ENCODE assay signal across 9 mouse cellular contexts in the genomic region with DNA sequence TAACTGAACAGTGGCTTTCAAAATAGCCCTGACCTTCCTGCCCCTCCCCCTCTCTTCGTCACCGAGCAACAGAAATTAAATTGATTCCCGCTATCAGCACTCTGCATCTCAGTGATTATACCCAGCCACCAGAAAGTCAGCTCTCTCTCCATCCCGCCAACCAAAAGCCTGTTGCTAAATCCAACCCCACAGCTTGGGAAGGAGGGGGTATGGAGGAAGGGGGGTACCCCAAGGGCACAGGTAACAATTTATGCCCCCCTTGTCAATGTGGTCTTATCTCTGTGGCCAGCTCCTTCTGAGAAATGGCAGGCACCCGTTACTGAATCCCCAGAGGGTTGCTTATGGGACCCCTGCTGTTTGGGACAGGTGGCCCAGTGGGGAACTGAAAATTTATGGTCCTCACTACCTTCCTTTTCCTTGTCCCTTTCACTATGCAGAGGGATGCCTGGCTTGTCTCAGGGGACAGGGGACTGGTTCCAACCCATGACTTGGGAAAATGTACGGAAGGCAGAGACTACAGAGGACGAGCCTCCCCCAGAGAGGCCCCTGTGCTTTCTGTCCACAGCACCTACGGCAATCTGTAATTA.
DNase-seq lines count a peak whose midpoint lies in the region; ATAC-seq and TF ChIP-seq lines count a peak whose summit lies in the region.
"Had no signal": no experiment of that assay in that cellular context is flagged by ENCODE, and none has a peak within 500 bp of the region (broad histone marks: within the 10 kb centered on the region; RNA-seq: fewer than 3 reads in every experiment).

No protein-coding gene starts in this region.

- no peak for TF ChIP-seq CTCF in gastrocnemius, adult 2 months (IDR thresholded peaks at IDR 0.05)
- no peak for TF ChIP-seq CTCF in liver, embryonic 14.5 days (IDR thresholded peaks at IDR 0.05; ENCODE audit: low read depth)

- no peaks in the 10 kb centered on the region for H3K36me3 ChIP-seq in forebrain, embryonic 15.5 days
- no peaks in the 10 kb centered on the region for H3K36me3 ChIP-seq in liver, embryonic 14.5 days (replicated peaks; ENCODE audit: control insufficient read depth, insufficient read depth, low read depth)

- H3K4me1 ChIP-seq in forebrain, embryonic 15.5 days = peaks cover 73% of the 10 kb centered on the region
- H3K4me1 ChIP-seq in liver, embryonic 14.5 days (replicated peaks; ENCODE audit: control insufficient read depth in 2 of 2, insufficient read depth in 2 of 2, low read length in 1 of 2) = peaks cover 40 to 76% of the 10 kb centered on the region in 2 experiments

- no peak for ATAC-seq in forebrain, embryonic 15.5 days (replicated peaks)
- no peak; the same call in 1 of the 2 replicates for ATAC-seq in liver, embryonic 14.5 days (ENCODE audit: insufficient read depth)

- H3K27ac ChIP-seq in gastrocnemius, adult 2 months = peak overlapping the region; percentile 86
- H3K27ac ChIP-seq in forebrain, embryonic 15.5 days (replicated peaks) = 0 out of 2 replicates have a peak overlapping the region, but pooled peaks have one; percentile 8
- peak overlapping the region; percentile 22; the same call in 1 of the 2 replicates for H3K27ac ChIP-seq in liver, embryonic 14.5 days

- no peak for DNase-seq in gastrocnemius, adult 2 months
- DNase-seq in gastrocnemius, postnatal 10 days = no peak
- DNase-seq in A20 (ENCODE audit: low read depth, low spot score) = peak; percentile 83
- no peak for DNase-seq in liver, embryonic 14.5 days (ENCODE audit: low read depth in 3 of 3, low spot score in 3 of 3)
- no peak for DNase-seq in Muller cell, postnatal 12 days (ENCODE audit: inconsistent ontology term)
- DNase-seq in lung, postnatal 14 days = no peak
- DNase-seq in urinary bladder, postnatal 36 days (ENCODE audit: low spot score in 2 of 2) = no peak
- DNase-seq: cerebellum, postnatal 10 days had no signal

- no peaks in the 10 kb centered on the region for H3K27me3 ChIP-seq in forebrain, embryonic 15.5 days
- no peaks in the 10 kb centered on the region for H3K27me3 ChIP-seq in liver, embryonic 14.5 days (ENCODE audit: control insufficient read depth, insufficient read depth, low read length)

- no peaks in the 10 kb centered on the region for H3K9me3 ChIP-seq in forebrain, embryonic 15.5 days
- no peaks in the 10 kb centered on the region for H3K9me3 ChIP-seq in liver, embryonic 14.5 days (ENCODE audit: control insufficient read depth, low read length)

- TF ChIP-seq EP300 in liver, embryonic 14.5 days (IDR thresholded peaks at IDR 0.05; ENCODE audit: low read depth) = no peak

- WGBS in forebrain, embryonic 15.5 days = 45% methylated on average over 8 of the region's 8 CpGs
- 17% methylated on average over 8 of the region's 8 CpGs for WGBS in liver, embryonic 14.5 days (ENCODE audit: insufficient replicate concordance)

- H3K4me2 ChIP-seq in forebrain, embryonic 15.5 days (replicated peaks) = no peak overlapping the region
- no peak overlapping the region for H3K4me2 ChIP-seq in liver, embryonic 14.5 days (ENCODE audit: low read depth)

- intact Hi-C loops in gastrocnemius, adult 2 months (cut with DNase I) = loop anchor here (5.0 kb wide), 2 partner anchors 67 to 247 kb away; no protein-coding TSS in a partner anchor

- no peak overlapping the region for H3K4me3 ChIP-seq in gastrocnemius, adult 2 months
- H3K4me3 ChIP-seq in forebrain, embryonic 15.5 days = no peak overlapping the region
- no peak overlapping the region for H3K4me3 ChIP-seq in liver, embryonic 14.5 days (ENCODE audit: insufficient read depth in 1 of 2, low read depth in 2 of 2, low read length in 2 of 2)

- no peak overlapping the region for H3K9ac ChIP-seq in forebrain, embryonic 15.5 days (replicated peaks)
- H3K9ac ChIP-seq in liver, embryonic 14.5 days (replicated peaks) = no peak overlapping the region

Comparison
In these comparisons a context has a peak if more than half of its experiments do, and no peak if none do; other contexts are left out.
1. H3K27ac ChIP-seq: peak in every context shown above with its lines; median percentile 86 in gastrocnemius, adult 2 months; 22 in liver, embryonic 14.5 days; 8 in forebrain, embryonic 15.5 days.